Mouse (Mus musculus): ENCODE data around the gene Ralb. TPM values are rescaled to one million over a fixed set of nuclear protein-coding genes. Genes with fewer than 3 reads are reported as not detected.

Ralb gene
- polyA plus RNA-seq, 1 experiment from 2014 or later = 130 TPM

- peaks cover 23% of the 10 kb centered on the region for H3K36me3 ChIP-seq (ENCODE audit: control insufficient read depth, insufficient read depth)
- H3K9ac ChIP-seq (ENCODE audit: low read length) = no peak overlapping the region
- H3K27me3 ChIP-seq (ENCODE audit: control insufficient read depth, insufficient read depth, low read length) = no peaks in the 10 kb centered on the region
- no peak overlapping the region for H3K4me2 ChIP-seq (ENCODE audit: low read depth, low read length)
- no peaks in the 10 kb centered on the region for H3K9me3 ChIP-seq (replicated peaks; ENCODE audit: control insufficient read depth, low read length)
- 91% methylated on average over 8 of the region's 8 CpGs for WGBS
- peaks cover 8% of the 10 kb centered on the region for H3K4me1 ChIP-seq (ENCODE audit: control insufficient read depth, insufficient read depth, low read length)
- H3K27ac ChIP-seq (ENCODE audit: low read length) = no peak overlapping the region
- H3K4me3 ChIP-seq (ENCODE audit: low read length) = no peak overlapping the region
- no peak for ATAC-seq (replicated peaks; ENCODE audit: extremely low read depth, insufficient read depth, low FRiP score)
Measured at GRCm38 (mm10) chr1:119480678-119481077, 23.9 kb downstream of the Ralb start.

GRCm38 (mm10) chr1:119479641-119480040 is 25.0 kb downstream of the Ralb start:
- H3K27ac ChIP-seq (ENCODE audit: low read length) = no peak overlapping the region
- no peaks in the 10 kb centered on the region for H3K9me3 ChIP-seq (replicated peaks; ENCODE audit: control insufficient read depth, low read length)
- no peak overlapping the region for H3K4me3 ChIP-seq (ENCODE audit: low read length)
- WGBS = 64% methylated on average over 4 of the region's 4 CpGs
- no peaks in the 10 kb centered on the region for H3K27me3 ChIP-seq (ENCODE audit: control insufficient read depth, insufficient read depth, low read length)
- H3K9ac ChIP-seq (ENCODE audit: low read length) = no peak overlapping the region
- peaks cover 8% of the 10 kb centered on the region; the same call in 1 of the 2 replicates for H3K4me1 ChIP-seq (ENCODE audit: control insufficient read depth, insufficient read depth, low read length)
- H3K4me2 ChIP-seq (ENCODE audit: low read depth, low read length) = no peak overlapping the region
- no peak for ATAC-seq (replicated peaks; ENCODE audit: extremely low read depth, insufficient read depth, low FRiP score)
- H3K36me3 ChIP-seq (ENCODE audit: control insufficient read depth, insufficient read depth) = peaks cover 30% of the 10 kb centered on the region

GRCm38 (mm10) chr1:119476905-119477353 is 27.7 kb downstream of the Ralb start:
- H3K4me2 ChIP-seq (ENCODE audit: low read depth, low read length) = no peak overlapping the region
- H3K27ac ChIP-seq (ENCODE audit: low read length) = no peak overlapping the region
- peaks cover 9% of the 10 kb centered on the region for H3K4me1 ChIP-seq (ENCODE audit: control insufficient read depth, insufficient read depth, low read length)
- no peak overlapping the region for H3K9ac ChIP-seq (ENCODE audit: low read length)
- H3K4me3 ChIP-seq (ENCODE audit: low read length) = no peak overlapping the region
- no peaks in the 10 kb centered on the region for H3K9me3 ChIP-seq (replicated peaks; ENCODE audit: control insufficient read depth, low read length)
- H3K36me3 ChIP-seq (ENCODE audit: control insufficient read depth, insufficient read depth) = peaks cover 37% of the 10 kb centered on the region
- no peaks in the 10 kb centered on the region for H3K27me3 ChIP-seq (ENCODE audit: control insufficient read depth, insufficient read depth, low read length)
- WGBS = 66% methylated on average over 7 of the region's 7 CpGs
- ATAC-seq (replicated peaks; ENCODE audit: extremely low read depth, insufficient read depth, low FRiP score) = no peak

GRCm38 (mm10) chr1:119474671-119475070 is 29.9 kb downstream of the Ralb start:
- Histone ChIP-seq H3K9ac (ENCODE audit: low read length) (no peak overlapping the region), H3K4me1 (ENCODE audit: control insufficient read depth, insufficient read depth, low read length) (peaks cover 9% of the 10 kb centered on the region), H3K4me2 (ENCODE audit: low read depth, low read length) (no peak overlapping the region), H3K36me3 (ENCODE audit: control insufficient read depth, insufficient read depth) (peaks cover 42% of the 10 kb centered on the region), H3K9me3 (replicated peaks; ENCODE audit: control insufficient read depth, low read length) (no peaks in the 10 kb centered on the region), H3K27ac (ENCODE audit: low read length) (no peak overlapping the region), H3K27me3 (ENCODE audit: control insufficient read depth, insufficient read depth, low read length) (no peaks in the 10 kb centered on the region), H3K4me3 (ENCODE audit: low read length) (no peak overlapping the region)
- WGBS = 86% methylated on average over 7 of the region's 7 CpGs
- ATAC-seq (replicated peaks; ENCODE audit: extremely low read depth, insufficient read depth, low FRiP score) = no peak

- no peak overlapping the region for H3K4me3 ChIP-seq (ENCODE audit: low read length)
- H3K9ac ChIP-seq (ENCODE audit: low read length) = no peak overlapping the region
- H3K27me3 ChIP-seq (ENCODE audit: control insufficient read depth, insufficient read depth, low read length) = no peaks in the 10 kb centered on the region
- no peak overlapping the region for H3K4me2 ChIP-seq (ENCODE audit: low read depth, low read length)
- no peaks in the 10 kb centered on the region for H3K9me3 ChIP-seq (replicated peaks; ENCODE audit: control insufficient read depth, low read length)
- WGBS = 32% methylated on average over 11 of the region's 11 CpGs
- H3K36me3 ChIP-seq (ENCODE audit: control insufficient read depth, insufficient read depth) = peaks cover 44% of the 10 kb centered on the region
- peak; percentile 30; the same call in 1 of the 2 replicates for ATAC-seq (replicated peaks; ENCODE audit: extremely low read depth, insufficient read depth, low FRiP score)
- H3K27ac ChIP-seq (ENCODE audit: low read length) = peak overlapping the region; percentile 53; the same call in 1 of the 2 replicates
- H3K4me1 ChIP-seq (ENCODE audit: control insufficient read depth, insufficient read depth, low read length) = peaks cover 9% of the 10 kb centered on the region
Measured at GRCm38 (mm10) chr1:119472648-119473047, 31.9 kb downstream of the Ralb start.

GRCm38 (mm10) chr1:119471793-119472396 is 32.7 kb downstream of the Ralb start:
- H3K9ac ChIP-seq (ENCODE audit: low read length) = no peak overlapping the region
- peaks cover 7% of the 10 kb centered on the region for H3K4me1 ChIP-seq (ENCODE audit: control insufficient read depth, insufficient read depth, low read length)
- no peaks in the 10 kb centered on the region for H3K27me3 ChIP-seq (ENCODE audit: control insufficient read depth, insufficient read depth, low read length)
- ATAC-seq (replicated peaks; ENCODE audit: extremely low read depth, insufficient read depth, low FRiP score) = no peak
- WGBS = 55% methylated on average over 14 of the region's 14 CpGs
- H3K36me3 ChIP-seq (ENCODE audit: control insufficient read depth, insufficient read depth) = peaks cover 38% of the 10 kb centered on the region
- H3K9me3 ChIP-seq (replicated peaks; ENCODE audit: control insufficient read depth, low read length) = no peaks in the 10 kb centered on the region
- no peak overlapping the region for H3K4me3 ChIP-seq (ENCODE audit: low read length)
- no peak overlapping the region for H3K27ac ChIP-seq (ENCODE audit: low read length)
- no peak overlapping the region for H3K4me2 ChIP-seq (ENCODE audit: low read depth, low read length)

GRCm38 (mm10) chr1:119463386-119463785 is 41.2 kb downstream of the Ralb start:
- Histone ChIP-seq H3K9me3 (replicated peaks; ENCODE audit: control insufficient read depth, low read length) (no peaks in the 10 kb centered on the region), H3K36me3 (ENCODE audit: control insufficient read depth, insufficient read depth) (no peaks in the 10 kb centered on the region), H3K4me3 (ENCODE audit: low read length) (no peak overlapping the region), H3K4me2 (ENCODE audit: low read depth, low read length) (no peak overlapping the region), H3K9ac (ENCODE audit: low read length) (no peak overlapping the region), H3K27me3 (ENCODE audit: control insufficient read depth, insufficient read depth, low read length) (no peaks in the 10 kb centered on the region), H3K27ac (ENCODE audit: low read length) (no peak overlapping the region), H3K4me1 (ENCODE audit: control insufficient read depth, insufficient read depth, low read length) (no peaks in the 10 kb centered on the region)
- ATAC-seq (replicated peaks; ENCODE audit: extremely low read depth, insufficient read depth, low FRiP score) = no peak
- WGBS = 51% methylated on average over 2 of the region's 2 CpGs

- H3K4me2 ChIP-seq (ENCODE audit: low read depth, low read length) = no peak overlapping the region
- no peaks in the 10 kb centered on the region for H3K9me3 ChIP-seq (replicated peaks; ENCODE audit: control insufficient read depth, low read length)
- H3K9ac ChIP-seq (ENCODE audit: low read length) = no peak overlapping the region
- H3K36me3 ChIP-seq (ENCODE audit: control insufficient read depth, insufficient read depth) = no peaks in the 10 kb centered on the region
- H3K4me3 ChIP-seq (ENCODE audit: low read length) = no peak overlapping the region
- H3K4me1 ChIP-seq (ENCODE audit: control insufficient read depth, insufficient read depth, low read length) = peaks cover 5% of the 10 kb centered on the region
- WGBS = 80% methylated on average over 2 of the region's 2 CpGs
- H3K27ac ChIP-seq (ENCODE audit: low read length) = no peak overlapping the region
- H3K27me3 ChIP-seq (ENCODE audit: control insufficient read depth, insufficient read depth, low read length) = no peaks in the 10 kb centered on the region; the same call in 1 of the 2 replicates
- no peak for ATAC-seq (replicated peaks; ENCODE audit: extremely low read depth, insufficient read depth, low FRiP score)
Measured at GRCm38 (mm10) chr1:119460062-119460461, 44.5 kb downstream of the Ralb start.

- no peaks in the 10 kb centered on the region for H3K9me3 ChIP-seq (replicated peaks; ENCODE audit: control insufficient read depth, low read length)
- WGBS = 11% methylated on average over 10 of the region's 10 CpGs
- no peak overlapping the region for H3K9ac ChIP-seq (ENCODE audit: low read length)
- no peak overlapping the region for H3K27ac ChIP-seq (ENCODE audit: low read length)
- peak overlapping the region; percentile 18; the same call in 1 of the 2 replicates for H3K4me2 ChIP-seq (ENCODE audit: low read depth, low read length)
- no peak for ATAC-seq (replicated peaks; ENCODE audit: extremely low read depth, insufficient read depth, low FRiP score)
- peaks cover 5% of the 10 kb centered on the region for H3K4me1 ChIP-seq (ENCODE audit: control insufficient read depth, insufficient read depth, low read length)
- no peaks in the 10 kb centered on the region; the same call in 1 of the 2 replicates for H3K27me3 ChIP-seq (ENCODE audit: control insufficient read depth, insufficient read depth, low read length)
- H3K36me3 ChIP-seq (ENCODE audit: control insufficient read depth, insufficient read depth) = no peaks in the 10 kb centered on the region
- no peak overlapping the region for H3K4me3 ChIP-seq (ENCODE audit: low read length)
Measured at GRCm38 (mm10) chr1:119457993-119458605, 46.5 kb downstream of the Ralb start.

All from heart, embryonic 16.5 days (tissue).